Mouse (Mus musculus) urinary bladder, postnatal 25 days (tissue): ENCODE measurements around the gene Kansl1l.
A peak's percentile ranks its signal among the peaks of the same experiment; 100 is the strongest.

Experiments used
- DNase-seq: peaks from one replicate; pipeline ENCODE4 v3.0.0; 2022; ENCODE audit warnings: low spot score

Kansl1l gene

GRCm38 (mm10) chr1:66817453-66817839, at the start of gene Kansl1l:
TSS of gene Kansl1l (minus strand) at chr1:66817562.
- peak; percentile 93 for DNase-seq

GRCm38 (mm10) chr1:66865633-66866032, 48.3 kb upstream of the Kansl1l start:
- no peak for DNase-seq

GRCm38 (mm10) chr1:66863741-66864495, 46.6 kb upstream of the Kansl1l start:
- DNase-seq = peak; percentile 16

- DNase-seq = peak; percentile 79
These were observed 45.5 kb upstream of the Kansl1l start, which contains the start of gene Acadl for GRCm38 (mm10) chr1:66862712-66863511. TSS of gene Acadl (minus strand) at chr1:66863277.

- no peak for DNase-seq
These were observed 44.7 kb upstream of the Kansl1l start for GRCm38 (mm10) chr1:66861764-66862672.

GRCm38 (mm10) chr1:66847506-66847905, 30.1 kb upstream of the Kansl1l start:
- no peak for DNase-seq

GRCm38 (mm10) chr1:66845690-66846318, 28.4 kb upstream of the Kansl1l start:
- no peak for DNase-seq

GRCm38 (mm10) chr1:66841938-66842337, 24.6 kb upstream of the Kansl1l start:
- no peak for DNase-seq

GRCm38 (mm10) chr1:66841510-66841909, 24.1 kb upstream of the Kansl1l start:
- DNase-seq = no peak

GRCm38 (mm10) chr1:66839755-66840438, 22.5 kb upstream of the Kansl1l start:
- no peak for DNase-seq

- DNase-seq = no peak
These were observed 21.8 kb upstream of the Kansl1l start for GRCm38 (mm10) chr1:66839135-66839534.

GRCm38 (mm10) chr1:66838184-66839042, 21.1 kb upstream of the Kansl1l start:
- DNase-seq = peak; percentile 68

- no peak for DNase-seq
These were observed 19.8 kb upstream of the Kansl1l start for GRCm38 (mm10) chr1:66837207-66837606.

- DNase-seq = no peak
These were observed 15.3 kb upstream of the Kansl1l start for GRCm38 (mm10) chr1:66832636-66833165.

- DNase-seq = no peak
These were observed 14.7 kb upstream of the Kansl1l start for GRCm38 (mm10) chr1:66831824-66832600.

GRCm38 (mm10) chr1:66829400-66830080, 12.2 kb upstream of the Kansl1l start:
- no peak for DNase-seq

GRCm38 (mm10) chr1:66821966-66822365, 4.6 kb upstream of the Kansl1l start:
- no peak for DNase-seq

GRCm38 (mm10) chr1:66820241-66820640, 2.9 kb upstream of the Kansl1l start:
- no peak for DNase-seq
